8 mouse cellular contexts compared by ENCODE assay signal in genomic region chr2:37815676-37816075, GRCm38 (mm10). TPM values are rescaled to one million over a fixed set of nuclear protein-coding genes. Genes with fewer than 3 reads are reported as not detected.
A peak's percentile ranks its signal among the peaks of the same experiment; 100 is the strongest.
DNase-seq lines count a peak whose midpoint lies in the region; ATAC-seq and TF ChIP-seq lines count a peak whose summit lies in the region.

No protein-coding gene starts in this region.

- H3K27me3 ChIP-seq in kidney, embryonic 16.5 days (ENCODE audit: insufficient read depth, low read length): no peaks in the 10 kb centered on the region
- no peaks in the 10 kb centered on the region for H3K27me3 ChIP-seq in liver, adult 2 months (ENCODE audit: control insufficient read depth, insufficient read depth, low read length)

- TF ChIP-seq POLR2A in liver, adult 2 months (IDR thresholded peaks at IDR 0.05; ENCODE audit: extremely low read depth, insufficient read depth, low read length): no peak

- no peaks in the 10 kb centered on the region for H3K36me3 ChIP-seq in kidney, embryonic 16.5 days (ENCODE audit: insufficient read depth, low read length)
- H3K36me3 ChIP-seq in liver, adult 2 months (ENCODE audit: control insufficient read depth, insufficient read depth, low read length): peaks cover 2% of the 10 kb centered on the region; the same call in 1 of the 2 replicates

- no peaks in the 10 kb centered on the region for H3K9me3 ChIP-seq in kidney, embryonic 16.5 days (ENCODE audit: low read length)

- no peaks in the 10 kb centered on the region for H3K79me2 ChIP-seq in liver, adult 2 months (ENCODE audit: control insufficient read depth, insufficient read depth, low read length)

- peak; percentile 81 for TF ChIP-seq CTCF in liver, adult 2 months (IDR thresholded peaks at IDR 0.05; ENCODE audit: low read depth, low read length)

- H3K9ac ChIP-seq in kidney, embryonic 16.5 days (replicated peaks; ENCODE audit: low read length): no peak overlapping the region
- no peak overlapping the region for H3K9ac ChIP-seq in liver, adult 2 months (ENCODE audit: low read depth, low read length)

- DNase-seq in 3T3-L1 (ENCODE audit: low read depth, low spot score) (peak; percentile 89), MEL-GATA-1-ER (ENCODE audit: extremely low read depth, low read depth) (peak; percentile 44)
- DNase-seq in cerebellum, adult 9-10 months: peak; percentile 84
- peak; percentile 79 to 86 for DNase-seq in frontal cortex, postnatal 36 days (ENCODE audit: low spot score in 2 of 2)
- DNase-seq in liver, adult 2 months (ENCODE audit: extremely low read depth, low read depth, low spot score): peak; percentile 34
- peak; percentile 27 to 54 for DNase-seq in natural killer cell, adult 2 months (ENCODE audit: low spot score in 2 of 2)
- DNase-seq in testis, postnatal 10 days (ENCODE audit: low spot score): peak; percentile 88

- H3K4me1 ChIP-seq in kidney, embryonic 16.5 days (ENCODE audit: insufficient read depth, low read length): peaks cover 4% of the 10 kb centered on the region; the same call in 1 of the 2 replicates
- H3K4me1 ChIP-seq in liver, adult 2 months (ENCODE audit: control insufficient read depth, insufficient read depth, low read length): no peaks in the 10 kb centered on the region

- no peak overlapping the region for H3K4me3 ChIP-seq in kidney, embryonic 16.5 days (ENCODE audit: low read length)
- no peak overlapping the region for H3K4me3 ChIP-seq in liver, adult 2 months (ENCODE audit: insufficient read depth, low read depth, low read length)

- WGBS in kidney, embryonic 16.5 days: 18% methylated on average over 3 of the region's 3 CpGs
- WGBS in liver, adult 2 months: 35% methylated on average over 3 of the region's 3 CpGs

- no peak overlapping the region for H3K4me2 ChIP-seq in kidney, embryonic 16.5 days (replicated peaks; ENCODE audit: low read depth, low read length)

- H3K27ac ChIP-seq in kidney, embryonic 16.5 days (ENCODE audit: low read length): no peak overlapping the region
- H3K27ac ChIP-seq in liver, adult 2 months (replicated peaks; ENCODE audit: insufficient read depth, low read depth, low read length): no peak overlapping the region

- peak; percentile 44; the same call in 1 of the 2 replicates for ATAC-seq in kidney, embryonic 16.5 days (ENCODE audit: low FRiP score, low TSS enrichment)

RNA-seq across cellular contexts. Expression of gene Crb2, which starts 39.6 kb away (rescaled TPM):
- polyA plus RNA-seq in kidney, embryonic 16.5 days (2015; fragmentation: Nextera tagmentation; extraction: Ambion mirVana): 4.5 and 4.6 TPM in 2 replicates
- total RNA-seq in liver, adult 2 months (2014; rRNA removed): not detected in 2 replicates
- 0.04 and 0.10 TPM in 2 replicates for polyA plus RNA-seq in liver, adult 2 months (2012; rRNA removed)

Comparison
In these comparisons a context has a peak if more than half of its experiments do, and no peak if none do; other contexts are left out.
1. DNase-seq: peak in every context shown above with its lines; median percentile 89 in 3T3-L1; 88 in testis, postnatal 10 days; 84 in cerebellum, adult 9-10 months; 82 in frontal cortex, postnatal 36 days; 44 in MEL-GATA-1-ER; 40 in natural killer cell, adult 2 months; 34 in liver, adult 2 months.